Mouse (Mus musculus): ENCODE measurements around the gene Usp8. TPM values are rescaled to one million over a fixed set of nuclear protein-coding genes. Genes with fewer than 3 reads are reported as not detected.

The Usp8 gene
- polyA plus RNA-seq, 1 experiment from 2014 or later, result 37.8 TPM

GRCm38 (mm10) chr2:126767599-126767998, 60.5 kb downstream of the Usp8 start:
- Histone ChIP-seq H3K36me3 (ENCODE audit: control insufficient read depth, insufficient read depth, low read length) (no peaks in the 10 kb centered on the region), H3K27ac (ENCODE audit: low read depth, low read length) (no peak overlapping the region), H3K4me2 (replicated peaks; ENCODE audit: low read depth, low read length) (no peak overlapping the region), H3K9me3 (ENCODE audit: control insufficient read depth, low read length) (no peaks in the 10 kb centered on the region), H3K4me1 (replicated peaks; ENCODE audit: control insufficient read depth, insufficient read depth, low read length) (no peaks in the 10 kb centered on the region), H3K4me3 (ENCODE audit: low read depth, low read length) (no peak overlapping the region), H3K27me3 (ENCODE audit: control insufficient read depth, insufficient read depth, low read length) (no peaks in the 10 kb centered on the region), H3K9ac (ENCODE audit: low read depth, low read length) (no peak overlapping the region)
- DNase-seq (ENCODE audit: low spot score), result no peak
- ATAC-seq (ENCODE audit: low FRiP score), result no peak
- 100% methylated on average over 3 of the region's 3 CpGs for WGBS

GRCm38 (mm10) chr2:126768194-126768593, 61.1 kb downstream of the Usp8 start:
- Histone ChIP-seq H3K4me1 (replicated peaks; ENCODE audit: control insufficient read depth, insufficient read depth, low read length) (no peaks in the 10 kb centered on the region), H3K27me3 (ENCODE audit: control insufficient read depth, insufficient read depth, low read length) (no peaks in the 10 kb centered on the region), H3K9me3 (ENCODE audit: control insufficient read depth, low read length) (no peaks in the 10 kb centered on the region), H3K9ac (ENCODE audit: low read depth, low read length) (no peak overlapping the region), H3K4me2 (replicated peaks; ENCODE audit: low read depth, low read length) (no peak overlapping the region), H3K27ac (ENCODE audit: low read depth, low read length) (no peak overlapping the region), H3K36me3 (ENCODE audit: control insufficient read depth, insufficient read depth, low read length) (no peaks in the 10 kb centered on the region), H3K4me3 (ENCODE audit: low read depth, low read length) (no peak overlapping the region)
- DNase-seq (ENCODE audit: low spot score) (no peak), ATAC-seq (ENCODE audit: low FRiP score) (no peak)
- 78% methylated on average over 4 of the region's 4 CpGs for WGBS

- H3K36me3 ChIP-seq (ENCODE audit: control insufficient read depth, insufficient read depth, low read length), result no peaks in the 10 kb centered on the region
- H3K4me1 ChIP-seq (replicated peaks; ENCODE audit: control insufficient read depth, insufficient read depth, low read length), result no peaks in the 10 kb centered on the region
- H3K4me2 ChIP-seq (replicated peaks; ENCODE audit: low read depth, low read length), result no peak overlapping the region
- no peak for DNase-seq (ENCODE audit: low spot score)
- no peak overlapping the region for H3K27ac ChIP-seq (ENCODE audit: low read depth, low read length)
- H3K27me3 ChIP-seq (ENCODE audit: control insufficient read depth, insufficient read depth, low read length), result no peaks in the 10 kb centered on the region
- WGBS, result 80% methylated on average over 19 of the region's 19 CpGs
- no peaks in the 10 kb centered on the region for H3K9me3 ChIP-seq (ENCODE audit: control insufficient read depth, low read length)
- ATAC-seq (ENCODE audit: low FRiP score), result no peak
- no peak overlapping the region for H3K9ac ChIP-seq (ENCODE audit: low read depth, low read length)
- H3K4me3 ChIP-seq (ENCODE audit: low read depth, low read length), result no peak overlapping the region
Observed at GRCm38 (mm10) chr2:126769431-126770181, 62.5 kb downstream of the Usp8 start.

- Histone ChIP-seq H3K27ac (ENCODE audit: low read depth, low read length) (no peak overlapping the region), H3K4me1 (replicated peaks; ENCODE audit: control insufficient read depth, insufficient read depth, low read length) (no peaks in the 10 kb centered on the region), H3K36me3 (ENCODE audit: control insufficient read depth, insufficient read depth, low read length) (no peaks in the 10 kb centered on the region), H3K27me3 (ENCODE audit: control insufficient read depth, insufficient read depth, low read length) (no peaks in the 10 kb centered on the region), H3K9ac (ENCODE audit: low read depth, low read length) (no peak overlapping the region), H3K4me3 (ENCODE audit: low read depth, low read length) (no peak overlapping the region), H3K4me2 (replicated peaks; ENCODE audit: low read depth, low read length) (no peak overlapping the region), H3K9me3 (ENCODE audit: control insufficient read depth, low read length) (no peaks in the 10 kb centered on the region)
- no peak for ATAC-seq (ENCODE audit: low FRiP score)
- 91% methylated on average over 5 of the region's 5 CpGs for WGBS
- no peak for DNase-seq (ENCODE audit: low spot score)
Observed at GRCm38 (mm10) chr2:126772217-126772616, 65.1 kb downstream of the Usp8 start.

GRCm38 (mm10) chr2:126775951-126776350, 68.8 kb downstream of the Usp8 start:
- WGBS, result 75% methylated on average over 4 of the region's 4 CpGs

GRCm38 (mm10) chr2:126776416-126776815, 69.3 kb downstream of the Usp8 start:
- no peak overlapping the region for H3K4me3 ChIP-seq (ENCODE audit: low read depth, low read length)
- no peak overlapping the region for H3K27ac ChIP-seq (ENCODE audit: low read depth, low read length)
- H3K4me1 ChIP-seq (replicated peaks; ENCODE audit: control insufficient read depth, insufficient read depth, low read length), result no peaks in the 10 kb centered on the region
- no peaks in the 10 kb centered on the region for H3K27me3 ChIP-seq (ENCODE audit: control insufficient read depth, insufficient read depth, low read length)
- DNase-seq (ENCODE audit: low spot score) (no peak), ATAC-seq (ENCODE audit: low FRiP score) (no peak)
- H3K9ac ChIP-seq (ENCODE audit: low read depth, low read length), result no peak overlapping the region
- H3K36me3 ChIP-seq (ENCODE audit: control insufficient read depth, insufficient read depth, low read length), result no peaks in the 10 kb centered on the region
- no peaks in the 10 kb centered on the region for H3K9me3 ChIP-seq (ENCODE audit: control insufficient read depth, low read length)
- WGBS, result 73% methylated on average over 1 of the region's 1 CpGs
- H3K4me2 ChIP-seq (replicated peaks; ENCODE audit: low read depth, low read length), result no peak overlapping the region

More at GRCm38 (mm10) chr2:126775951-126776350, 68.8 kb downstream of the Usp8 start:
- Histone ChIP-seq H3K36me3 (ENCODE audit: control insufficient read depth, insufficient read depth, low read length) (no peaks in the 10 kb centered on the region), H3K9ac (ENCODE audit: low read depth, low read length) (no peak overlapping the region), H3K27ac (ENCODE audit: low read depth, low read length) (no peak overlapping the region), H3K27me3 (ENCODE audit: control insufficient read depth, insufficient read depth, low read length) (no peaks in the 10 kb centered on the region), H3K4me3 (ENCODE audit: low read depth, low read length) (no peak overlapping the region), H3K4me2 (replicated peaks; ENCODE audit: low read depth, low read length) (no peak overlapping the region), H3K4me1 (replicated peaks; ENCODE audit: control insufficient read depth, insufficient read depth, low read length) (no peaks in the 10 kb centered on the region), H3K9me3 (ENCODE audit: control insufficient read depth, low read length) (no peaks in the 10 kb centered on the region)
- DNase-seq (ENCODE audit: low spot score) (no peak), ATAC-seq (ENCODE audit: low FRiP score) (no peak)

- ATAC-seq (ENCODE audit: low FRiP score) (no peak), DNase-seq (ENCODE audit: low spot score) (no peak)
- Histone ChIP-seq H3K9ac (ENCODE audit: low read depth, low read length) (no peak overlapping the region), H3K9me3 (ENCODE audit: control insufficient read depth, low read length) (no peaks in the 10 kb centered on the region), H3K4me1 (replicated peaks; ENCODE audit: control insufficient read depth, insufficient read depth, low read length) (no peaks in the 10 kb centered on the region), H3K27me3 (ENCODE audit: control insufficient read depth, insufficient read depth, low read length) (no peaks in the 10 kb centered on the region), H3K4me3 (ENCODE audit: low read depth, low read length) (no peak overlapping the region), H3K36me3 (ENCODE audit: control insufficient read depth, insufficient read depth, low read length) (no peaks in the 10 kb centered on the region), H3K27ac (ENCODE audit: low read depth, low read length) (no peak overlapping the region), H3K4me2 (replicated peaks; ENCODE audit: low read depth, low read length) (no peak overlapping the region)
- WGBS, result 89% methylated on average over 4 of the region's 4 CpGs
Observed at GRCm38 (mm10) chr2:126778806-126779205, 71.7 kb downstream of the Usp8 start.

GRCm38 (mm10) chr2:126780286-126780685, 73.2 kb downstream of the Usp8 start:
- ATAC-seq (ENCODE audit: low FRiP score), result no peak
- H3K4me3 ChIP-seq (ENCODE audit: low read depth, low read length), result no peak overlapping the region
- H3K27me3 ChIP-seq (ENCODE audit: control insufficient read depth, insufficient read depth, low read length), result no peaks in the 10 kb centered on the region
- no peak overlapping the region for H3K4me2 ChIP-seq (replicated peaks; ENCODE audit: low read depth, low read length)
- H3K36me3 ChIP-seq (ENCODE audit: control insufficient read depth, insufficient read depth, low read length), result no peaks in the 10 kb centered on the region
- no peak overlapping the region for H3K9ac ChIP-seq (ENCODE audit: low read depth, low read length)
- no peaks in the 10 kb centered on the region for H3K9me3 ChIP-seq (ENCODE audit: control insufficient read depth, low read length)
- H3K27ac ChIP-seq (ENCODE audit: low read depth, low read length), result no peak overlapping the region
- 86% methylated on average over 10 of the region's 10 CpGs for WGBS
- no peaks in the 10 kb centered on the region for H3K4me1 ChIP-seq (replicated peaks; ENCODE audit: control insufficient read depth, insufficient read depth, low read length)
- no peak for DNase-seq (ENCODE audit: low spot score)

- Histone ChIP-seq H3K4me3 (ENCODE audit: low read depth, low read length) (no peak overlapping the region), H3K4me1 (replicated peaks; ENCODE audit: control insufficient read depth, insufficient read depth, low read length) (no peaks in the 10 kb centered on the region), H3K27me3 (ENCODE audit: control insufficient read depth, insufficient read depth, low read length) (no peaks in the 10 kb centered on the region), H3K9me3 (ENCODE audit: control insufficient read depth, low read length) (no peaks in the 10 kb centered on the region), H3K27ac (ENCODE audit: low read depth, low read length) (no peak overlapping the region), H3K36me3 (ENCODE audit: control insufficient read depth, insufficient read depth, low read length) (no peaks in the 10 kb centered on the region), H3K4me2 (replicated peaks; ENCODE audit: low read depth, low read length) (no peak overlapping the region), H3K9ac (ENCODE audit: low read depth, low read length) (no peak overlapping the region)
- 83% methylated on average over 1 of the region's 1 CpGs for WGBS
- ATAC-seq (ENCODE audit: low FRiP score) (no peak), DNase-seq (ENCODE audit: low spot score) (no peak)
Observed at GRCm38 (mm10) chr2:126781478-126781877, 74.3 kb downstream of the Usp8 start.

All from hindbrain, embryonic 11.5 days (tissue).